Mouse (Mus musculus) midbrain, postnatal 0 days (tissue): ENCODE data around the gene Fkbp15. TPM values are rescaled to one million over a fixed set of nuclear protein-coding genes. Genes with fewer than 3 reads are reported as not detected.

ENCODE experiments used
- ATAC-seq: fragments of 200-750 bp; cut with Nextera tagmentation; 2 replicates; pipeline ENCODE4 v1.8.0; 2017; ENCODE audit warnings: moderate number of reproducible peaks, mild to moderate bottlenecking, moderate TSS enrichment, moderate library complexity; ENCODE audit not compliant: low FRiP score
- DNase-seq: peaks from one replicate; pipeline ENCODE4 v3.0.0-alpha.2; 2015; ENCODE audit warnings: low spot score
- H3K27ac ChIP-seq: fragments of 300-500 bp; sonication (generic); 2 replicates; pipeline ENCODE4 v1.5.1; 2014; ENCODE audit warnings: low read depth, mild to moderate bottlenecking, low read length, mixed read lengths
- H3K27me3 ChIP-seq: fragments of 300-500 bp; sonication (generic); 2 replicates; pipeline ENCODE4 v1.6.1; 2014; ENCODE audit warnings: low read length, control low read depth, mixed read lengths; ENCODE audit not compliant: insufficient read depth
- H3K36me3 ChIP-seq: fragments of 300-500 bp; sonication (generic); 2 replicates; pipeline ENCODE4 v1.6.1; 2014; ENCODE audit warnings: low read length, control low read depth, mixed read lengths; ENCODE audit not compliant: insufficient read depth
- H3K4me1 ChIP-seq: fragments of 300-500 bp; sonication (generic); 2 replicates; pipeline ENCODE4 v1.6.1; 2014; ENCODE audit warnings: mild to moderate bottlenecking, control low read depth, antibody characterized with exemption, low read length, mixed read lengths; ENCODE audit not compliant: insufficient read depth
- H3K4me2 ChIP-seq: fragments of 300-500 bp; sonication (generic); 2 replicates; pipeline ENCODE4 v1.6.1; 2014; ENCODE audit warnings: low read depth, mild to moderate bottlenecking, low read length, mixed read lengths; ENCODE audit not compliant: poor library complexity, severe bottlenecking
- H3K4me3 ChIP-seq: fragments of 300-500 bp; sonication (generic); 2 replicates; pipeline ENCODE4 v1.5.1; 2014; ENCODE audit warnings: low read depth, mild to moderate bottlenecking, low read length, moderate library complexity
- H3K9ac ChIP-seq: fragments of 300-500 bp; sonication (generic); replicated peaks from 2 replicates; pipeline ENCODE4 v1.6.1; 2014; ENCODE audit warnings: mild to moderate bottlenecking, low read length, moderate library complexity, mixed read lengths; ENCODE audit not compliant: poor library complexity, severe bottlenecking
- H3K9me3 ChIP-seq: fragments of 300-500 bp; sonication (generic); 2 replicates; pipeline ENCODE4 v1.6.1; 2016; ENCODE audit warnings: low read length, control low read depth
- CTCF ChIP-seq: IDR thresholded peaks from 2 replicates; pipeline ENCODE4 v1.5.1; 2016; ENCODE audit warnings: antibody characterized with exemption, mild to moderate bottlenecking
- WGBS: fragments of 180-500 bp; shearing (Covaris S2); extraction: QIAGEN DNeasy Blood & Tissue Kit; methylation state at CpG from one replicate; pipeline ENCODE4 v1.1.7; 2014; 5-methylcytosine and 5-hydroxymethylcytosine counted together
- polyA plus RNA-seq: library from polyadenylated mRNA; unstranded; fragments of >200 nt; fragmentation: Nextera tagmentation; extraction: Ambion mirVana; gene quantifications from 2 replicates; pipeline ENCODE4 v1.2.1, GENCODE M21; 2015
- total RNA-seq: library from RNA; depleted of rRNA; stranded (reverse); fragments of >200 nt; gene quantifications from 2 replicates; pipeline ENCODE4 v1.2.3, GENCODE M21; 2014

Gene Fkbp15
- total and polyA plus RNA-seq, 2 experiments from 2014 or later, result 20.2 to 37.5 TPM

GRCm38 (mm10) chr4:62398956-62399355 lies 38.6 kb upstream of the Fkbp15 start:
- Histone ChIP-seq H3K4me1 (no peaks in the 10 kb centered on the region), H3K36me3 (peaks cover 45% of the 10 kb centered on the region), H3K4me3 (no peak overlapping the region), H3K27me3 (no peaks in the 10 kb centered on the region), H3K4me2 (no peak overlapping the region), H3K9ac (no peak overlapping the region), H3K27ac (no peak overlapping the region), H3K9me3 (no peaks in the 10 kb centered on the region)
- ATAC-seq, result no peak
- DNase-seq, result no peak
- TF ChIP-seq CTCF, result no peak
- WGBS, result 91% methylated on average over 3 of the region's 3 CpGs

DNA sequence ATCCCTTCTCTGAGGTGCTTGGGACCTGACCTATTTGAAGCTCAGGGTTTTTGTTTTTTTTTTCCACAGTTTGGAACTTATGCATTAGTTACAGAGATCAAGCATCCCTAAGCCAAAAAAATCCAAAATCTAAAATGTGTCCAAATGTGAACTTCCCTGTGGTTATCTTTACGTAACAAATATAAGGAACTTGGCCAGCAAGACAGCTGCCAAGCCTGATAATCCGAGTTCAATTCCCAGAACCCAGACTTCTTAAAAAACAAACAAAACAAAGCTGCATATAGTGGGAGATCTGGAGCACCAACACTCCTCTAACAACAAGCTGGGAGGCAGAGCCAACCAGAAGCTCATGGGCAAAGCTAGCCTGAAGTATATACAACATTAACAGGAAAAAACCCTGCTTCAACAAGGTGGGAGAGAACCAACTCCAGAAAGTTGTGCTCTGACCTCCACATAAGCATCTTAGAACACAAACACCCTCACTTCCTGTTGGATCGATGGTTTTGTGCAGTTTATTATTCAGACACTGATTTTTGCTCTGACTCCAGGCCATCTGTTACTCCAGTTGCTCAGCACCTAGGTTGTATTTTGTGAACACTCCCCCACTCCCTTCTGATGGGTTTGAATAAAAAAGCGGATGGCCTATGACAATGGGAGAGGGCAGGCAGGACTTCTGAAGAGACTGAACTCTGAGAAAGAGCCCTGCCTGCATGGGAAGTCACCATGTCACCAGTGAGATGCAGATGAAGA lies 37.4 kb upstream of the Fkbp15 start:
- Histone ChIP-seq H3K4me1 (no peaks in the 10 kb centered on the region), H3K4me2 (no peak overlapping the region), H3K27me3 (no peaks in the 10 kb centered on the region), H3K27ac (no peak overlapping the region), H3K36me3 (peaks cover 48% of the 10 kb centered on the region), H3K4me3 (no peak overlapping the region), H3K9ac (no peak overlapping the region), H3K9me3 (no peaks in the 10 kb centered on the region)
- WGBS, result 82% methylated on average over 4 of the region's 4 CpGs
- TF ChIP-seq CTCF, result no peak
- no peak for DNase-seq
- ATAC-seq, result no peak

DNA sequence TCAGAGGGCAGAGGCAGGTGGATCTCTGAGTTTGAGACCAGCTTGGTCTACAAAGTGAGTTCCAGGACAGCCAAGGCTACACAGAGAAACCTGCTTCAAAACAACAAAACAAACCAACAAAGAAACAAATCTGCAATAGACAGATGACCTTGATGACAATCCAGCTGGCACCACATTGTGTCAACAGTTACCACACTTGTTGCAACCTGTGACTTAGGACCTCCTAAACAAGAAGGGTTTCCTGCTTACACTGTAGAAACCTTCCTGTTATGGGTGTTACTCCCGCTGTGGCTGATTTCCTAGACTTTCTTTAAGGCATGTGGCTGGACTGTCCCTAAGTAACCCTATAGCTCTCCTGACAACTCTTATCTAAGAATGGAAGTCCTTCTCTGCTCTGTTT lies 35.5 kb upstream of the Fkbp15 start:
- no peak overlapping the region for H3K27ac ChIP-seq
- ATAC-seq (no peak), DNase-seq (no peak)
- H3K4me1 ChIP-seq, result no peaks in the 10 kb centered on the region
- no peaks in the 10 kb centered on the region for H3K27me3 ChIP-seq
- WGBS, result 91% methylated on average over 1 of the region's 1 CpGs
- H3K9me3 ChIP-seq, result no peaks in the 10 kb centered on the region
- H3K4me3 ChIP-seq, result no peak overlapping the region
- peaks cover 52% of the 10 kb centered on the region for H3K36me3 ChIP-seq
- no peak for TF ChIP-seq CTCF
- H3K9ac ChIP-seq, result no peak overlapping the region
- H3K4me2 ChIP-seq, result no peak overlapping the region

DNA sequence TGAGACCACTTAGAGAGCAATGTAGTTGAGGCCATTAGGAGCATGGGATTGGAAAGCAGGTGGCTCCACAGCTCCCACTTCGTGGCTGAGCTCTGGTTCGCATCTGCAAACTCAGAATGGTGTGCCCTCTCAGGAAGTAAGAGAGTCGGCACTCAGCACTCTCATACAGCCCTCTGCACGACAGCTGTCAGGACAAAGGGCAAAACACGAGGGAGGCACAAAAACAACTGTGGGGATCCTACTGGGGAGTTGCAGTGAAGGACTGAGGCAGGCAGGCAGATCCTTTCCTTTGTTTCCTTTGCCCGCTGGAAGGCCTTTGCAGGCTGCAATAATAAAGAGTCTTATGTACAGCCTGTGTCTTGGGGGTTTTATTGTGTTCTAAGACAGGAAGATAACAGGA lies 33.1 kb upstream of the Fkbp15 start:
- DNase-seq (no peak), ATAC-seq (no peak)
- Histone ChIP-seq H3K4me1 (no peaks in the 10 kb centered on the region), H3K9ac (no peak overlapping the region), H3K36me3 (peaks cover 58% of the 10 kb centered on the region), H3K27me3 (no peaks in the 10 kb centered on the region), H3K9me3 (no peaks in the 10 kb centered on the region), H3K4me3 (no peak overlapping the region), H3K4me2 (no peak overlapping the region), H3K27ac (no peak overlapping the region)
- TF ChIP-seq CTCF, result no peak
- WGBS, result 15% methylated on average over 6 of the region's 6 CpGs

- ATAC-seq (no peak), DNase-seq (no peak)
- no peaks in the 10 kb centered on the region for H3K27me3 ChIP-seq
- H3K4me2 ChIP-seq, result no peak overlapping the region
- whole genome bisulfite sequencing, result 93% methylated on average over 7 of the region's 7 CpGs
- no peaks in the 10 kb centered on the region for H3K9me3 ChIP-seq
- peaks cover 49% of the 10 kb centered on the region for H3K36me3 ChIP-seq
- TF ChIP-seq CTCF, result no peak
- no peaks in the 10 kb centered on the region for H3K4me1 ChIP-seq
- no peak overlapping the region for H3K4me3 ChIP-seq
- no peak overlapping the region for H3K27ac ChIP-seq
- no peak overlapping the region for H3K9ac ChIP-seq
These were observed 31.5 kb upstream of the Fkbp15 start for GRCm38 (mm10) chr4:62391892-62392291.

GRCm38 (mm10) chr4:62389592-62390512 lies 29.5 kb upstream of the Fkbp15 start:
- no peaks in the 10 kb centered on the region for H3K27me3 ChIP-seq
- 86% methylated on average over 5 of the region's 5 CpGs for WGBS
- H3K9ac ChIP-seq, result no peak overlapping the region
- no peak overlapping the region for H3K4me3 ChIP-seq
- H3K27ac ChIP-seq, result no peak overlapping the region
- ATAC-seq (no peak), DNase-seq (no peak)
- peaks cover 35% of the 10 kb centered on the region for H3K36me3 ChIP-seq
- TF ChIP-seq CTCF, result no peak
- H3K9me3 ChIP-seq, result no peaks in the 10 kb centered on the region
- no peak overlapping the region for H3K4me2 ChIP-seq
- H3K4me1 ChIP-seq, result no peaks in the 10 kb centered on the region
